Mouse (Mus musculus): ENCODE measurements around the gene Gm11492. TPM values are rescaled to one million over a fixed set of nuclear protein-coding genes. Genes with fewer than 3 reads are reported as not detected.

Gm11492 gene
- polyA plus RNA-seq, 1 experiment: not detected

- TF ChIP-seq POLR2A (IDR thresholded peaks at IDR 0.05; ENCODE audit: insufficient read depth, low read length): no peak
- Histone ChIP-seq H3K27me3 (ENCODE audit: control insufficient read depth, insufficient read depth, low read length, poor library complexity, severe bottlenecking) (no peaks in the 10 kb centered on the region), H3K9me3 (replicated peaks; ENCODE audit: control insufficient read depth, insufficient read depth, low read length, poor library complexity, severe bottlenecking) (no peaks in the 10 kb centered on the region), H3K36me3 (ENCODE audit: control insufficient read depth, insufficient read depth, low read length, poor library complexity, severe bottlenecking) (peaks cover 7% of the 10 kb centered on the region; the same call in 1 of the 2 replicates), H3K4me1 (ENCODE audit: control insufficient read depth, insufficient read depth, low read length) (no peaks in the 10 kb centered on the region), H3K4me3 (ENCODE audit: low read depth, low read length) (peak overlapping the region; percentile 81), H3K9ac (ENCODE audit: low read depth, poor library complexity, severe bottlenecking) (peak overlapping the region; percentile 70), H3K27ac (ENCODE audit: insufficient read depth, low read length) (peak overlapping the region; percentile 34; the same call in 1 of the 2 replicates)
These were observed 26.5 kb downstream of the Gm11492 start for GRCm38 (mm10) chr11:87592713-87593598.

- H3K9ac ChIP-seq (ENCODE audit: low read depth, poor library complexity, severe bottlenecking): peak overlapping the region; percentile 64
- no peak overlapping the region for H3K27ac ChIP-seq (ENCODE audit: insufficient read depth, low read length)
- H3K4me3 ChIP-seq (ENCODE audit: low read depth, low read length): peak overlapping the region; percentile 74
- H3K27me3 ChIP-seq (ENCODE audit: control insufficient read depth, insufficient read depth, low read length, poor library complexity, severe bottlenecking): no peaks in the 10 kb centered on the region
- no peaks in the 10 kb centered on the region for H3K4me1 ChIP-seq (ENCODE audit: control insufficient read depth, insufficient read depth, low read length)
- peaks cover 18% of the 10 kb centered on the region for H3K36me3 ChIP-seq (ENCODE audit: control insufficient read depth, insufficient read depth, low read length, poor library complexity, severe bottlenecking)
- TF ChIP-seq POLR2A (IDR thresholded peaks at IDR 0.05; ENCODE audit: insufficient read depth, low read length) (no peak), CTCF (IDR thresholded peaks at IDR 0.05; ENCODE audit: low read depth, low read length) (no peak)
- no peaks in the 10 kb centered on the region for H3K9me3 ChIP-seq (replicated peaks; ENCODE audit: control insufficient read depth, insufficient read depth, low read length, poor library complexity, severe bottlenecking)
These were observed 28.9 kb downstream of the Gm11492 start for GRCm38 (mm10) chr11:87595327-87595841.

GRCm38 (mm10) chr11:87595976-87596375, 29.5 kb downstream of the Gm11492 start:
- peak overlapping the region; percentile 64 for H3K9ac ChIP-seq (ENCODE audit: low read depth, poor library complexity, severe bottlenecking)
- H3K36me3 ChIP-seq (ENCODE audit: control insufficient read depth, insufficient read depth, low read length, poor library complexity, severe bottlenecking): peaks cover 20% of the 10 kb centered on the region
- H3K27ac ChIP-seq (ENCODE audit: insufficient read depth, low read length): no peak overlapping the region
- no peaks in the 10 kb centered on the region for H3K4me1 ChIP-seq (ENCODE audit: control insufficient read depth, insufficient read depth, low read length)
- peak overlapping the region; percentile 74 for H3K4me3 ChIP-seq (ENCODE audit: low read depth, low read length)
- no peaks in the 10 kb centered on the region for H3K27me3 ChIP-seq (ENCODE audit: control insufficient read depth, insufficient read depth, low read length, poor library complexity, severe bottlenecking)
- H3K9me3 ChIP-seq (replicated peaks; ENCODE audit: control insufficient read depth, insufficient read depth, low read length, poor library complexity, severe bottlenecking): no peaks in the 10 kb centered on the region
- TF ChIP-seq EP300 (IDR thresholded peaks at IDR 0.05; ENCODE audit: insufficient read depth, low read depth, low read length) (no peak), CTCF (IDR thresholded peaks at IDR 0.05; ENCODE audit: low read depth, low read length) (no peak), POLR2A (IDR thresholded peaks at IDR 0.05; ENCODE audit: insufficient read depth, low read length) (no peak)

GRCm38 (mm10) chr11:87596492-87596891, 30.0 kb downstream of the Gm11492 start:
- Histone ChIP-seq H3K9me3 (replicated peaks; ENCODE audit: control insufficient read depth, insufficient read depth, low read length, poor library complexity, severe bottlenecking) (no peaks in the 10 kb centered on the region), H3K4me3 (ENCODE audit: low read depth, low read length) (no peak overlapping the region), H3K27ac (ENCODE audit: insufficient read depth, low read length) (no peak overlapping the region), H3K36me3 (ENCODE audit: control insufficient read depth, insufficient read depth, low read length, poor library complexity, severe bottlenecking) (peaks cover 24% of the 10 kb centered on the region), H3K4me1 (ENCODE audit: control insufficient read depth, insufficient read depth, low read length) (no peaks in the 10 kb centered on the region), H3K9ac (ENCODE audit: low read depth, poor library complexity, severe bottlenecking) (0 out of 2 replicates have a peak overlapping the region, but pooled peaks have one; percentile 64), H3K27me3 (ENCODE audit: control insufficient read depth, insufficient read depth, low read length, poor library complexity, severe bottlenecking) (no peaks in the 10 kb centered on the region)
- TF ChIP-seq CTCF (IDR thresholded peaks at IDR 0.05; ENCODE audit: low read depth, low read length) (no peak), EP300 (IDR thresholded peaks at IDR 0.05; ENCODE audit: insufficient read depth, low read depth, low read length) (no peak), POLR2A (IDR thresholded peaks at IDR 0.05; ENCODE audit: insufficient read depth, low read length) (no peak)

GRCm38 (mm10) chr11:87597061-87597460, 30.6 kb downstream of the Gm11492 start:
- no peaks in the 10 kb centered on the region for H3K4me1 ChIP-seq (ENCODE audit: control insufficient read depth, insufficient read depth, low read length)

More at GRCm38 (mm10) chr11:87597061-87597460, 30.6 kb downstream of the Gm11492 start:
- no peak overlapping the region for H3K9ac ChIP-seq (ENCODE audit: low read depth, poor library complexity, severe bottlenecking)
- H3K27ac ChIP-seq (ENCODE audit: insufficient read depth, low read length): no peak overlapping the region
- peaks cover 27% of the 10 kb centered on the region for H3K36me3 ChIP-seq (ENCODE audit: control insufficient read depth, insufficient read depth, low read length, poor library complexity, severe bottlenecking)
- TF ChIP-seq EP300 (IDR thresholded peaks at IDR 0.05; ENCODE audit: insufficient read depth, low read depth, low read length) (no peak), POLR2A (IDR thresholded peaks at IDR 0.05; ENCODE audit: insufficient read depth, low read length) (no peak)
- no peaks in the 10 kb centered on the region for H3K9me3 ChIP-seq (replicated peaks; ENCODE audit: control insufficient read depth, insufficient read depth, low read length, poor library complexity, severe bottlenecking)
- H3K27me3 ChIP-seq (ENCODE audit: control insufficient read depth, insufficient read depth, low read length, poor library complexity, severe bottlenecking): no peaks in the 10 kb centered on the region
- H3K4me3 ChIP-seq (ENCODE audit: low read depth, low read length): no peak overlapping the region
